Mouse (Mus musculus): ENCODE results near the gene Col6a3. TPM values are rescaled to one million over a fixed set of nuclear protein-coding genes. Genes with fewer than 3 reads are reported as not detected.

Col6a3 gene
- total RNA-seq, 1 experiment from 2014 or later, result 34.2 TPM

GRCm38 (mm10) chr1:90797276-90797891 is 46.4 kb downstream of the Col6a3 start:
- peak; percentile 66 for DNase-seq

GRCm38 (mm10) chr1:90793368-90793767 is 50.4 kb downstream of the Col6a3 start:
- no peak for DNase-seq

- no peak for DNase-seq
These were observed 52.8 kb downstream of the Col6a3 start for GRCm38 (mm10) chr1:90790925-90791324.

- no peak for DNase-seq
These were observed 54.3 kb downstream of the Col6a3 start for GRCm38 (mm10) chr1:90789506-90789905.

DNA sequence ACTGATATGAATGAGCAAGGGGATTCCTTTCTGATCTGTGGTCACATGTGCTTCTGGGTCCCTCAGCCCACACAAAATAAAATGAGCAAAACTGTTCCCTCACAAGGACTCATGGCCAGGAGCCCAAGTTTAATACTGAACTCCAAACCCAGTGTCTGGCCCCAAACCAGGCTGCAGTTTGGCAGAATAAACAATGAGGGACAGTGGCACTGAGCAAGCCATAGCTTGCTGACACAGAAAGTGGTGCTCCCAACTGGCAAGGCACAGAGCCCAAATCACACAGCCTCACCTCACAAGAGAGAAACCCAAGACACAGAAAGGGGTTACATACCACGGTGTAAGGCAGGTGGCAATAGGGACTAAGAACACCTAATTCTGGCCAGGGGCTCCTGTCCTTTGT is 63.3 kb downstream of the Col6a3 start:
- DNase-seq, result no peak

- DNase-seq, result peak; percentile 36
These were observed 64.7 kb downstream of the Col6a3 start for GRCm38 (mm10) chr1:90779072-90779471.

- peak; percentile 20 for DNase-seq
These were observed 68.1 kb downstream of the Col6a3 start for GRCm38 (mm10) chr1:90775477-90776241.

- DNase-seq, result no peak
These were observed 72.6 kb downstream of the Col6a3 start for GRCm38 (mm10) chr1:90771172-90771571.

DNA sequence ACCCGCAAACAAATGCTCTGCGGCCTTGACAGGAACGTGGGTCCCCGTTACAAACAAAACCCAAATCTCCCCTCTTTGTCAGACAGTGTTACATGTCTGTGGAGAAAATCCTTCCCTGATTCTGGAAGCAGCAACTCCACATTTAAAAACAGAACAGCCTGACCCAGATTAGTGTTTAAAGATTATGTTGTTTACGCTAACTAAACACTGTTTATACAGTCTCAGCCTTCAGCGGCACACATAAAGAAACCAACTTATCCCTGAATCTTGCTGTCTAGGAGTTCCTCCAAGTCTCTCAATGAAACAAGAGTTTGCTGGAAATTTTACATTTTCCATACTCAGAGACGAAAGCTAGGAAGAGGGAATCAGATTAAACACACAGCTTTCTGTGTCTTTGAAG is 73.7 kb downstream of the Col6a3 start:
- DNase-seq, result no peak

- no peak for DNase-seq
These were observed 74.5 kb downstream of the Col6a3 start for GRCm38 (mm10) chr1:90769301-90769700.

- no peak for DNase-seq
These were observed 85.6 kb downstream of the Col6a3 start for GRCm38 (mm10) chr1:90758091-90758673.

- DNase-seq, result no peak
These were observed 89.8 kb downstream of the Col6a3 start for GRCm38 (mm10) chr1:90753869-90754563.

GRCm38 (mm10) chr1:90751221-90751620 is 92.5 kb downstream of the Col6a3 start:
- no peak for DNase-seq

DNA sequence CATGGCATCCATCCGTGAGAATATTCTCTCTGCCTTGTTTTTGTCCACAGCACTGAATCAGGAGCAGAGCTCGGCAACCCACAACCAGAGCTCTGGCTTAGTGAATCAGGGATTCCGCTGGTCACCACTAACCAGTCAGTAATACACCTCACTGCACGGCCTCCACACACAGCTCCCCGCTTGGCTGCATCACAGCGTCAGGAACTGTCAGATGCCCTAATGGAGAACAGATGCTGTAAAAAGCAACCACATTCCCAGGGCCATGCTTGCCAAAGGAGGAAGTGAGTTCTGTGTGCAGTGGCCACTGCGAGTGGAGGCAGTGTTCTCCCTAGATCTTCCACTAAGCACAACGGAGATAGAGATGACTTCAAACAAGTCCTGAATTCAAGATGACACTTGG is 93.6 kb downstream of the Col6a3 start:
- no peak for DNase-seq

- DNase-seq, result no peak
These were observed 95.2 kb downstream of the Col6a3 start for GRCm38 (mm10) chr1:90748544-90748943.

DNA sequence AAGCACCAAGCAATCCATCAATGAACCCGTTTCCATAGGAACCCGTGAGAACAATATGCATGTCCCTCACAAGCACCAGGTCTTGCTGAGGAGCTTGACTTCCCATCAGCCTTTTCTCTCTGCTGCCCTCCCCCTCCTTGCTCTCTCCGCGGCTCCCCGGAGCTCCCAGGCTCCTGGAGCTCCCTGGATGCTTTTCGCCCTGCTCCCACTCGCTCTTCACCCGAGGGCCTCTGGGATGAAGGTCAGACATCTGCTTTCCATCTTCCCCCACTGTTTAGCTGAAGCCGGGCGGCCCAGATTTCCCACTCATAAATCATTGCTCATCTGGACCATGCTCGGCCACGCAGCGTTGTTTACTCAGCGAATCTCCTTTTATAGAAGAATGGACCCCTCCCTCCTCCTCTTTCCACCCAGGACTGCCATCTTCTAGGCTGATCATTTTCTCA is 99.8 kb downstream of the Col6a3 start:
- DNase-seq, result peak; percentile 25

- DNase-seq, result no peak
These were observed 100.3 kb downstream of the Col6a3 start for GRCm38 (mm10) chr1:90743445-90743844.

DNA sequence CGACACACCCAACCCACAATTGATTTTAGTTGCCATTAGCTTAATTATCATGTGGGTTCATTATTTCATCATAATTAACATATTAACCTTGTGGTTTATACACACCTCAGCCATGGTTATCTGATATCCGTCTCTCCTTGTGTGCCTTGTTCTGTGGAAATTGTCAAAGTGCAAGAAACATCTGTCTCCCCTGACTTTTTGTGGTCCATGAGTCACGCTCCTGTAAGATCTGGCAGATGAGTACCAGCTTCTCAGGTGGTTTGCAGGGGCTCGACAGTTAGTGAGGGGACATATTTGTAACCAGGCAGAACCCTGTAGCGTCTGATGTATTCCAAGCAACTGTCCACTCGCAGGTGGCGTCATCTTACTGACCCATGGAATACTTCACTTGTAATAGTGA is 101.1 kb downstream of the Col6a3 start:
- no peak for DNase-seq

- DNase-seq, result peak; percentile 16
These were observed 103.3 kb downstream of the Col6a3 start for GRCm38 (mm10) chr1:90740216-90741170.

DNA sequence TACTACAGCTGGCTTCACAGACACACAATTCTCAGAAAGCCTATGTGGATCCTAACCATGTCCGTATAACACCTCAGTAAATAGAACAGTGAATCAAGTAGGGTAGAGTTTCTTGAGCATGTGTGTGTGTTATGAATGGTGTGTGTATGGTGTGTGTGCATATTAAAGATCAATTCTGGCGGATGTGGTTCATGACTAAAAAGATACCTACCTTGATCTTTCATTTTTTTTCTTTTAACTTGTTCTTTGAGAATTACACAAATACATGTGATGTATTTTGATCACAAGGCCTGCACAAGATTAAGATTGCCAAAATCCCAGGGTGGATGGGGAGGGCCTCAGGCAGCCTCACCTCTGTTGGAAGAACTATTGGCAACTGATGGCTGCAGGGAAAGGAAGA is 104.9 kb downstream of the Col6a3 start:
- no peak for DNase-seq

DNA sequence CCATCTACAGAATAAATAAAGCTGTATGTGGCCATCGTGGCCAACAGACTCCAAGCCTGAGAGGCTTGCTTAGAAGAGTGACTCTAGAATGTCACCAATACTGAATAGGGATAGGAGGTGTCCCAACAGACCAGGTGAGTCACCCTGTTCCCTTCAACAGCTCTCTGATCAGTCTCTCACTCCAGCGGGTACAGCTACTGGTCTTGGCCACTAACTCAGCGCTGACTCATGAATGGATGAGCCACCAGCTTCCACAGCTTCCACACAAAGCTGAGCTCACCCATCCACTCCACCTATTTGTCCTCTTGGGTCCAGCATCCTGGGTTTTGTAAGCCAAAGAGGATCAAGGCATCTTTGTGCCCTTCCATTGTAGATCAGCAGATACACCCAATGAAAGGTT is 114.3 kb downstream of the Col6a3 start:
- DNase-seq, result no peak

DNA sequence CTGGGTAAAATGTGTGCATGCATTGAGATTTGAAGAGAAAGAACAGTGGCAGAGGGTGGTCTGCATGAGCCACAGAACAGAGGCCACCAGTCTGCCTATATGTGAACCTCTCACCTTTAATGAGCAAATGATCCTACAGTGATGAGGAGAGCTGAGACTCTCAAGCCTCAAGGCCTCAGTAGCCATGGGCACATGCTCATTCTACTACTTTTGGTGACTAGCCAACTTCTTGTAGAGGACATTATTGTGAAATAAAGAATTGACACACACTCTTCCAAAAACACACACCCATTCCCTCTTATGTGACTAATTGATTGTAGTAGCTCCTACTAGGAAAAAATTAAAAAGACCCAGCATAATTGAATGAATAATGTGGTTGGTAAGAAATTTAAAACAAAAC is 120.0 kb downstream of the Col6a3 start:
- DNase-seq, result no peak
